Mouse (Mus musculus) kidney, adult 10 weeks (tissue): ENCODE data around the gene Ros1. TPM values are rescaled to one million over a fixed set of nuclear protein-coding genes. Genes with fewer than 3 reads are reported as not detected.

Experiments used
- polyA plus RNA-seq: library from polyadenylated mRNA; stranded (reverse); fragments of 350-450 nt; fragmentation: Illumina TruSeq; extraction: RNeasy Lipid Tissue Mini Kit (QIAGEN cat#74804); gene quantifications from one replicate; pipeline ENCODE4 v1.2.3, GENCODE M21; 2014; ENCODE audit warnings: low read depth, low replicate concordance

Ros1 gene
- polyA plus RNA-seq, result 0.57 TPM

GRCm38 (mm10) chr10:52194957-52195852 is at the start of gene Ros1:
TSS of gene Ros1 (minus strand) at chr10:52195244.

GRCm38 (mm10) chr10:52233301-52233968 is 38.4 kb upstream of the Ros1 start, which contains the start of gene Dcbld1:
TSS of gene Dcbld1 (plus strand) at chr10:52233619.

GRCm38 (mm10) chr10:52022413-52023212 is 172.4 kb downstream of the Ros1 start, which contains the start of gene Vgll2:
TSS of gene Vgll2 (plus strand) at chr10:52022502.

Other genes with a start within 250 kb of the Ros1 start
- not detected for gene Vgll2, start 172.7 kb downstream of the Ros1 start, polyA plus RNA-seq
- gene Dcbld1, start 38.4 kb upstream of the Ros1 start, polyA plus RNA-seq, result 18.4 TPM
- not detected for gene Gm26741, start 163.5 kb upstream of the Ros1 start, polyA plus RNA-seq
- 69.4 TPM for gene Gopc, start 186.9 kb upstream of the Ros1 start, polyA plus RNA-seq
- gene Nepn, start 193.7 kb upstream of the Ros1 start, polyA plus RNA-seq, result 58.3 TPM
- 531 TPM for gene Nus1, start 222.3 kb upstream of the Ros1 start, polyA plus RNA-seq